Mouse (Mus musculus) liver, postnatal 0 days (tissue): ENCODE measurements around the gene Usp36.

Experiments
- CTCF ChIP-seq: sonication (generic); IDR thresholded peaks from 2 replicates; pipeline ENCODE4 v1.5.1; 2016; ENCODE audit warnings: antibody characterized with exemption, low read depth
- EP300 ChIP-seq: IDR thresholded peaks from 2 replicates; pipeline ENCODE4 v1.6.1; 2016; ENCODE audit warnings: antibody characterized with exemption, low read depth, mild to moderate bottlenecking

GRCm38 (mm10) chr11:118266044-118266665 lies 23.9 kb downstream of the Usp36 start:
- no peak for TF ChIP-seq CTCF
- TF ChIP-seq EP300, result no peak
